Mouse (Mus musculus) lung, embryonic 16.5 days (tissue): ENCODE results near the gene Slc25a51. TPM values are rescaled to one million over a fixed set of nuclear protein-coding genes. Genes with fewer than 3 reads are reported as not detected.

Source experiments
- ATAC-seq: fragments of 200-750 bp; cut with Nextera tagmentation; 2 replicates; pipeline ENCODE4 v1.8.0; 2017; ENCODE audit warnings: low read depth, mild to moderate bottlenecking, moderate library complexity
- H3K27ac ChIP-seq: fragments of 300-500 bp; sonication (generic); 2 replicates; pipeline ENCODE4 v1.5.1; 2014; ENCODE audit warnings: mild to moderate bottlenecking, control low read depth, low read length
- H3K27me3 ChIP-seq: fragments of 300-500 bp; sonication (generic); 2 replicates; pipeline ENCODE4 v1.6.1; 2014; ENCODE audit warnings: low read depth, low read length, mixed read lengths; ENCODE audit not compliant: control insufficient read depth, insufficient read depth
- H3K36me3 ChIP-seq: fragments of 300-500 bp; sonication (generic); 2 replicates; pipeline ENCODE4 v1.6.1; 2014; ENCODE audit warnings: low read length; ENCODE audit not compliant: control insufficient read depth, insufficient read depth
- H3K4me1 ChIP-seq: fragments of 300-500 bp; sonication (generic); replicated peaks from 2 replicates; pipeline ENCODE4 v1.6.1; 2014; ENCODE audit warnings: low read length, mixed read lengths; ENCODE audit not compliant: control insufficient read depth, insufficient read depth
- H3K4me2 ChIP-seq: fragments of 300-500 bp; sonication (generic); 2 replicates; pipeline ENCODE4 v1.6.1; 2014; ENCODE audit warnings: low read depth, low read length, control low read depth
- H3K4me3 ChIP-seq: fragments of 300-500 bp; sonication (generic); 2 replicates; pipeline ENCODE4 v1.5.1; 2014; ENCODE audit warnings: mild to moderate bottlenecking, low read length, control low read depth
- H3K9ac ChIP-seq: fragments of 300-500 bp; sonication (generic); 2 replicates; pipeline ENCODE4 v1.6.1; 2014; ENCODE audit warnings: low read length, control low read depth
- H3K9me3 ChIP-seq: fragments of 300-500 bp; sonication (generic); 2 replicates; pipeline ENCODE4 v1.6.1; 2016; ENCODE audit warnings: low read length; ENCODE audit not compliant: control insufficient read depth
- WGBS: fragments of 180-500 bp; shearing (Covaris S2); extraction: QIAGEN DNeasy Blood & Tissue Kit; methylation state at CpG from one replicate; pipeline ENCODE4 v1.1.7; 2014; 5-methylcytosine and 5-hydroxymethylcytosine counted together
- polyA plus RNA-seq: library from polyadenylated mRNA; unstranded; fragments of >200 nt; fragmentation: Nextera tagmentation; extraction: Ambion mirVana; gene quantifications from 2 replicates; pipeline ENCODE4 v1.2.1, GENCODE M21; 2015

Gene Slc25a51
- polyA plus RNA-seq, result 69.4 and 75.7 TPM in 2 replicates

GRCm38 (mm10) chr4:45408427-45409132 is at the start of gene Slc25a51:
Gene Slc25a51 (minus strand): TSS chr4:45408766.
- Histone ChIP-seq H3K9me3 (no peaks in the 10 kb centered on the region), H3K27ac (peak within 1 kb of the TSS; percentile 95), H3K4me2 (peak within 1 kb of the TSS; percentile 78), H3K9ac (peak within 1 kb of the TSS; percentile 95), H3K4me1 (peaks cover 14% of the 10 kb centered on the region), H3K36me3 (peaks cover 5% of the 10 kb centered on the region; the same call in 1 of the 2 replicates), H3K27me3 (no peaks in the 10 kb centered on the region), H3K4me3 (peak within 1 kb of the TSS; percentile 77)
- under 1% methylated on average over 58 of the region's 67 CpGs for WGBS
- peak; percentile 98 for ATAC-seq

GRCm38 (mm10) chr4:45457543-45457942 is 49.0 kb upstream of the Slc25a51 start:
- WGBS, result 67% methylated on average over 2 of the region's 2 CpGs

GRCm38 (mm10) chr4:45455001-45455400 is 46.4 kb upstream of the Slc25a51 start:
- no peak overlapping the region for H3K27ac ChIP-seq
- H3K4me2 ChIP-seq, result no peak overlapping the region
- H3K36me3 ChIP-seq, result peaks cover 14% of the 10 kb centered on the region
- no peak overlapping the region for H3K4me3 ChIP-seq
- no peak for ATAC-seq
- no peaks in the 10 kb centered on the region for H3K27me3 ChIP-seq
- H3K9ac ChIP-seq, result no peak overlapping the region
- peaks cover 40% of the 10 kb centered on the region for H3K4me1 ChIP-seq
- 85% methylated on average over 4 of the region's 4 CpGs for WGBS
- H3K9me3 ChIP-seq, result no peaks in the 10 kb centered on the region

More at GRCm38 (mm10) chr4:45457543-45457942, 49.0 kb upstream of the Slc25a51 start:
- no peak overlapping the region for H3K4me2 ChIP-seq
- no peaks in the 10 kb centered on the region for H3K9me3 ChIP-seq
- H3K9ac ChIP-seq, result no peak overlapping the region
- peaks cover 40% of the 10 kb centered on the region for H3K4me1 ChIP-seq
- peaks cover 14% of the 10 kb centered on the region for H3K36me3 ChIP-seq
- no peaks in the 10 kb centered on the region for H3K27me3 ChIP-seq
- no peak overlapping the region for H3K27ac ChIP-seq
- H3K4me3 ChIP-seq, result no peak overlapping the region
- ATAC-seq, result no peak

GRCm38 (mm10) chr4:45453271-45453851 is 44.8 kb upstream of the Slc25a51 start:
- H3K36me3 ChIP-seq, result peaks cover 14% of the 10 kb centered on the region
- H3K27me3 ChIP-seq, result no peaks in the 10 kb centered on the region
- H3K4me1 ChIP-seq, result peaks cover 24% of the 10 kb centered on the region
- peak; percentile 52 for ATAC-seq
- no peaks in the 10 kb centered on the region for H3K9me3 ChIP-seq
- 58% methylated on average over 3 of the region's 3 CpGs for WGBS
- H3K27ac ChIP-seq, result peak overlapping the region; percentile 78
- H3K4me3 ChIP-seq, result no peak overlapping the region
- no peak overlapping the region for H3K9ac ChIP-seq
- peak overlapping the region; percentile 27; the same call in 1 of the 2 replicates for H3K4me2 ChIP-seq

- Histone ChIP-seq H3K9ac (peak overlapping the region; percentile 5), H3K4me2 (peak overlapping the region; percentile 27; the same call in 1 of the 2 replicates), H3K36me3 (peaks cover 9% of the 10 kb centered on the region), H3K9me3 (no peaks in the 10 kb centered on the region), H3K27ac (peak overlapping the region; percentile 78), H3K4me3 (no peak overlapping the region), H3K27me3 (no peaks in the 10 kb centered on the region), H3K4me1 (peaks cover 28% of the 10 kb centered on the region)
- peak; percentile 78 for ATAC-seq
- 43% methylated on average over 7 of the region's 7 CpGs for WGBS
These were observed 44.1 kb upstream of the Slc25a51 start for GRCm38 (mm10) chr4:45452569-45453111.

- peaks cover 21% of the 10 kb centered on the region for H3K4me1 ChIP-seq
- H3K9ac ChIP-seq, result no peak overlapping the region
- H3K27me3 ChIP-seq, result no peaks in the 10 kb centered on the region
- H3K36me3 ChIP-seq, result peaks cover 5% of the 10 kb centered on the region; the same call in 1 of the 2 replicates
- H3K4me3 ChIP-seq, result no peak overlapping the region
- H3K9me3 ChIP-seq, result no peaks in the 10 kb centered on the region
- H3K27ac ChIP-seq, result no peak overlapping the region
- H3K4me2 ChIP-seq, result no peak overlapping the region
- ATAC-seq, result no peak
- 77% methylated on average over 5 of the region's 5 CpGs for WGBS
These were observed 40.4 kb upstream of the Slc25a51 start for GRCm38 (mm10) chr4:45449012-45449411.

- WGBS, result 77% methylated on average over 7 of the region's 7 CpGs
- no peak overlapping the region for H3K4me3 ChIP-seq
- peaks cover 18% of the 10 kb centered on the region for H3K4me1 ChIP-seq
- no peak overlapping the region for H3K9ac ChIP-seq
- H3K36me3 ChIP-seq, result peaks cover 8% of the 10 kb centered on the region; the same call in 1 of the 2 replicates
- H3K4me2 ChIP-seq, result no peak overlapping the region
- ATAC-seq, result no peak
- no peak overlapping the region for H3K27ac ChIP-seq
- no peaks in the 10 kb centered on the region for H3K27me3 ChIP-seq
- no peaks in the 10 kb centered on the region for H3K9me3 ChIP-seq
These were observed 39.9 kb upstream of the Slc25a51 start for GRCm38 (mm10) chr4:45448481-45448880.

GRCm38 (mm10) chr4:45447196-45447595 is 38.6 kb upstream of the Slc25a51 start:
- Histone ChIP-seq H3K27me3 (no peaks in the 10 kb centered on the region), H3K9ac (no peak overlapping the region), H3K36me3 (peaks cover 8% of the 10 kb centered on the region; the same call in 1 of the 2 replicates), H3K4me1 (peaks cover 7% of the 10 kb centered on the region), H3K4me2 (no peak overlapping the region), H3K4me3 (no peak overlapping the region), H3K27ac (no peak overlapping the region), H3K9me3 (no peaks in the 10 kb centered on the region)
- no peak for ATAC-seq
- WGBS, result 88% methylated on average over 5 of the region's 5 CpGs

- Histone ChIP-seq H3K27ac (no peak overlapping the region), H3K9ac (no peak overlapping the region), H3K4me3 (no peak overlapping the region), H3K4me2 (no peak overlapping the region), H3K4me1 (peaks cover 6% of the 10 kb centered on the region), H3K36me3 (peaks cover 9% of the 10 kb centered on the region; the same call in 1 of the 2 replicates), H3K9me3 (no peaks in the 10 kb centered on the region), H3K27me3 (no peaks in the 10 kb centered on the region)
- no peak for ATAC-seq
- WGBS, result 74% methylated on average over 3 of the region's 3 CpGs
These were observed 36.7 kb upstream of the Slc25a51 start for GRCm38 (mm10) chr4:45445235-45445634.
